Mouse (Mus musculus) heart, adult 8-10 months (tissue): ENCODE data around the gene Ceacam18. TPM values are rescaled to one million over a fixed set of nuclear protein-coding genes. Genes with fewer than 3 reads are reported as not detected.
"Not testable (repeated sequence)": the region's sequence is repeated elsewhere in the genome, so short reads cannot be mapped to it uniquely, and the experiment has no call there.

Experiments
- DNase-seq: peaks from one replicate; pipeline ENCODE4 v3.0.0; 2022; ENCODE audit warnings: low spot score
- total RNA-seq, 4 experiments: library from RNA; stranded (reverse); gene quantifications; 2 replicates each; pipeline ENCODE4 v1.2.4; 2022

Gene Ceacam18
- total RNA-seq = not detected

DNA sequence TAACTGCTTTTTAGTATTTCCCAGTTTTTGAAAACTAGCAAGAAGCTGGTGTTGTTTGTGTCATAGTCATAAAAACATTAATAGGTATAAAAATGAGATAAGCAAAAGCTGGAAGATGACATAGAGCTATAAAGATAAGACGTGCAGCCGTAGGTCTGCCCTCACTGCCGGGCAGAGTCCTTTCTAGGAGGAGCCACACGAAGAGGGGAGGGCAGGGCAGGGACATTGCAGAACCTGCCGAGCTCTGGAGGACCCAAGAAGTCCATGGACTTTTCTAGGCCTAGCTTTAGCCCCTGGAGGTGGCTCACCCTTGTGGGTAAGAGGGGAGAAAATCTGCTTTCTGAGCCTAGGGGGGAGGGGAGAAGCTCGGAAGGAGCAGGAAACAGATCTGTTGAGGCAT lies at the start of gene Ceacam18:
Ceacam18 (plus strand) TSS at position 208 of the 400 bp plus-strand sequence.
- DNase-seq = no peak

DNA sequence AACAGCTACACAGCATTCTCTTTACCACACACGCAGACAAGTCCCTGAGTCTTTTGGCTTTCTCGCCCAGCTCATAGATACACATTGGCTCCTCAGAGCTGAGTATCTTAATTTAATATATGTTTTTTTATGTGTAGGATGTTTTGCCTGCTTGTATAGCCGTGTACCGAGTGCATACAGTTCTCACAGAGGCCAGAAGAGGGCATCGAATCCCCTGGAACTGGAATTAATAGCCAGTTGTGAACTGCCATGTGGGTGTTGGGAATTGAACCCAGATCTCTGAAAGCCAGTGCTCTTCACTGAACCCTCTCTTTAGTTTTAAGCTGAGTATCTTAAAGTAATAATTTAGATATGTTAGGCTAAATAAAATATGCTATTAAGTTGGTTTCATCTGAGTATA lies 49.7 kb upstream of the Ceacam18 start:
- DNase-seq = no peak

DNA sequence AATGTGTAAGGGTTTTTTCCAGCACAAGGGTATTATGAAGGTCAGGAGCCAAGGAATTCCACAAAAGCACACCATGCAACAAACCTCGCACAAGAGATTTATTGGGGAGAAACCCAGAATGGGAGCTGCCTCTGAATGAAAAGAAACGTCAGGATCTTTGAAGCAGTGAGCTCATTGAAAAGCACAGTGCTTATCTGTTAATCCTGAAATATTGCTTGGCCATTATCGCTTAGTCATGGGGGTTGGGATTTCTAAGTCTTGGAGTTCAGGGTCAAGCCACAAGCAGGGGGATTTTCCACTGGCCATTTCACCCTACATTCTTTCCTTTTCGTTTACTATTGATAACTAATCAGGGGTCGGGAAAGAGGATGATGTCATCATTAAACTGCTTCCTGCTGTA lies 32.6 kb upstream of the Ceacam18 start:
- DNase-seq = no peak

DNA sequence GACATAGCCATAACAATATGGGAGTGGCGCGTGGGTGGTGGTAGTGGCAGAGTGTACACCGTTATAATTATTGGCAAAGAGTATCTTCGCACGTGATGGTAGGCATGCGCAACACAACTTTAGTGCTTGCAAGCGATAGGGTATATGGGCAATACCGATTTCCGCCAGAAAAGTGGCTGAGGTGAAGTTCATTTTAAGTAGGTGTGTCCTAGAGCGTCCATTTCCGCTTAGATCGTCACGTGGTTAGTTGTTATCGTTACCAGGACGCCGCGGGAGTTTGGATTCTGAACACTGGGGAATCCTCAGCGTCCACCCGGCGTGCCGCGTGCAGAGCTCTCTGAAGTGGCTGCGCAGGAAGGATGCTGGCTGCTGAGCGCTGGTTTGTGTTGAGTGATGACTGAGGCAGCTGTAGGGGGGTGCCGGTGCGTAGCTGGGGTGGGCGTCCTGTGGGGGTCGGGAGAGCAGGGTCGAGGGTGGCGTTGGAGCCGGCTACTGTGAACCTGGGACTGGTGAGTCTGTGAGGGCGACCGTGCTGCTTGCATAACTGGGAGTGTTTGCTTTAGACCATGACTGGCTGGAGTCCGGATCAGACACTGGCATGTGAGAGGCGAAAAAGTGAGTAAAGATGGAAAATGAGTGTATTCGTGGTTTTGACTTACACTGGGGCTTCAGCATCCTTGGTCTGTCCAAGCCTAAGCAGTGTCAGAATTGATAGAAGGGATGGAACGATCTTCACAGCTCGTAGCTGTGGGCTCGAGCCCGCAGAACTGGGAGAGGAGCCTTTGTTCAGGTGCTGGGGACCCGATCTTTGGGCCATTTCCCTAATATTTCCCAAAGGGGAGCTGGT lies 27.4 kb upstream of the Ceacam18 start, which contains the start of gene Zfp819:
Zfp819 (plus strand) TSS at position 274 of the 847 bp plus-strand sequence.
- DNase-seq = peak; percentile 29

DNA sequence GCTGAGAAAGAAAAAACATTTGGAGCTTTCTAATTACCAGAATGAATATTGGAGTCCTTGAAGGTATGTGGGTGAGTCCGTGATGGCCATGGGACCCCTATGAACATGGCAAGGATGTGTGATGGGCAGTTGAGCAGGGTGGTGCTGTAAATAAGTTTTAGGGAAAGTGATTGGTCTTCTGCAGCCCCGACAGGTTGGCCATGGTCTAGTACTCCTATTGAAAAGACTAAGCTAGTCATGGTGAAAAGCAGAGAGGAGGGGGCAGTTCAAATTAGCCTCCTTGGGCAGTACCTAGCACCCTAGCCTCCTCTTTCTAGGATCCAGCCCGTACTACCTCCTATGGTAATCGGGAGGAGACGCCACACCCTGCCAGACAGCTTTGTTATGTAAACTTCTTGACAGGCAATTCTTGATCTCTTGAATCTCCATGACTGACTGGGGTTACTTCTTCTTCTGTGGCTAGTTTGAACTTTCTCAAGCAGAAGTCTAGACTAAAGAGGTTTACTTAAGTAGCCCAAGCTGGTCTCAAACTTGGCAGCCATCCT lies 26.7 kb upstream of the Ceacam18 start:
- no peak for DNase-seq

DNA sequence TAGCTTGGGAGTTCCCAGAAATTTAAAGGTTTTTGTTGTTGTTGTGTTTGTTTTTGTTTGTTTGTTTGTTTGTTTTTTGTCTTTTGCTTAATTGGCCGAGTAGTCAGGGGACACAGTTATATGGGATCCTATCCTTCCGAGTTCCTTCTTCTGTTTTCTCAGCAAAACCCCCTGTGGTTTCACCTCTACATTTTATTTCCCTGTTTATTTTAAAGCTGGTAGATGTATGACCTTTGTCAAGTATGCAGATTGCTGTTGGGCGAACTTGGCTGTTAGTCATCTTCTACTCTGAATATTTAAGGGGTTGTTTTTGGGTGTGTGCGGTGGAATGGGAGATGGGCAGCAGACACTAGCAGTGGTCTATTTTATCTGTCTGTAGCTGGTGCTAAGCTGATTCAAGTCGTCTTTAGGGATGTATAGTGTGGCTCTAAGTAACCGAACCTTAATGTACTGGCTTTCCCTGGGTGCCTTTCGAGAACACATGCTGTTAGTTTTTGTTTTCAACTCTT lies 26.1 kb upstream of the Ceacam18 start:
- no peak for DNase-seq

DNA sequence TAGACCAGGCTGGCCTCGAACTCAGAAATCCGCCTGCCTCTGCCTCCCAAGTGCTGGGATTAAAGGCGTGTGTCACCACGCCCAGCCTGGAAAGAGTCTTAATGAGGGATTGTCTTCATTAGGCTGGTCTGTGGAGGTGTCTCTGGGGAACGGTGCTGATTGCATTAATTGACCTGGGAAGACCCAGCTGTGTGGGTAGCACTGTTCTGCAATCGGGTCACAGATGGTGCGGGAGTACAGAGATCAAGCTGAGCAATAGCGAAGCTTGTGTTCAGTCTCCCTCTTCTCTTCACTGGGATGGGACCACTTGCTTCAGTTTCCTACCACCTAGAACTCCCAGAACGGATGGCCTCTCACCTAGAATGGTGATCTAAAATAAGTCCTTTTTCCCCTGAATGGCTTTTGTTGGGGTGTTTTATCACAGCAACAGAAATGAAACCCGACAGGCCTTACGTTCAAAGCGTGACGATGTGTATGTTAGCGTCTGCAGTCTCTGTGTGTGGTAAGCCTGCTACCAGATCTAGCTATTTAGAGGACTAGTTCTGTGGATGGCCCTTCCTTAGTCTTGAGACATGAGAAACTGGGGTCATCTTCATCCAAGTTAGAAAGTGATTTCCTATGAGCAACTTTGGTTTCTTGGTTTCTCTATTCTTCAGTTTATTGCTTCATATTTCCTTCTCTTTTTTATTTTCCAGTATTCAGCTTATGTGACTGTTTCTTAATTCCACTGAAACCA lies 20.5 kb upstream of the Ceacam18 start:
- DNase-seq = no peak

DNA sequence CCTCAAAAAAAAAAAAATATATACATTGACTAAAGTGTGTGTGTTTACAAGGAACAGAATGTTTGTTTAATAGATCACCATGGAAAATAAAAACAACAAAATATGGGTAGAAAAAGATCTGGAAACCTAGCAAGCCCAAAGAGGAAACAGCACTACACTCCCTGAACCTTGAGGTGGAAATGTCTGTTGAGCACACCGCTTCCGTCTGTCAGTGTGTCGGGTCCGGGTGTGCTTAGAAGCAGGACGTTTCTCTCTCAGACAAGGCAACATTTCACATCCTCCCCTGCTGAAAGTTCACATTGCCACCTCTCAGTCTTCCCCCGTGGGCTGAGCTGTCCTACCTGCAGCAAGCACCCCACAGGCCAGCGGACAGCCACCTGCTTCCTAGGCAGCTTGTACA lies 11.6 kb upstream of the Ceacam18 start:
- DNase-seq = no peak

DNA sequence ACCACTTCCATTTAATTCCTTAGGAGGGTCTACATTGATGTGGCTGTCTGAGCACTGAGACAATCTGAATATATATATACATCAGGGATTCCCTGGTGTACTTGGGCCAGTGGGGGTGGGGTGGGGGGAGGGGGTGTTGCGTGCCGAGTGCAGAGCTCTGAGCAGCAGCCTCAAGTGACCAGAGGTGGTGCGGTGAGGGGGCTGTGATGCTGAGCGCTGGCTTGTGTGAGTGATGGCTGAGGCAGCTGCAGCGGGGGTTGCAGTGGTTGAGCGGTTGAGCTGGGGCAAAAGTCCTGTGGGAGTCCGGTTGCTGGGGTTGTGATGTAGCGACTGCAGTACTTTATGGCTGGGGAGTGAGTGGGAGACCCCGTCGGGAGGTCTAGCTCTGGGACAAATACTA lies 10.7 kb upstream of the Ceacam18 start:
- no peak for DNase-seq

DNA sequence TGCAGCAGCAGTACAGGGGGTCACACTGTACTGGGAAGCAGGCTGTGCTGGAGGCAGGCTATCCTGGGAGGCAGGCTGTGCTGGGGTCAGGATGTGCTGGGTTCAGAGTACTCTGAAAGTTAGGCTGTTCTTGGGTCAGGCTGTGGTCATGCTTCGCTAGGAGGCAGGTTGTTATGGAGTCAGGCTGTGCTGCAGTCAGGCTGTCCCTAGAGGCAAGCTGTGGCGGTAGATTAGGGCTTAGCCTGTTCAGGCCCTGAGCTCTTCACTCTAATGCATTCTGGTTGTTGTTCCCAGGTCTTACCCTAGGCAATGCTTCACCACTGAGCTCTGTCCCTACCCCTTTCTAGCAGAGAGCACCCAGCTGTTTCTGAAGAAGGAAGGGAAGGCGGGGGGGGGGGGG lies 9.4 kb upstream of the Ceacam18 start:
- no peak for DNase-seq

DNA sequence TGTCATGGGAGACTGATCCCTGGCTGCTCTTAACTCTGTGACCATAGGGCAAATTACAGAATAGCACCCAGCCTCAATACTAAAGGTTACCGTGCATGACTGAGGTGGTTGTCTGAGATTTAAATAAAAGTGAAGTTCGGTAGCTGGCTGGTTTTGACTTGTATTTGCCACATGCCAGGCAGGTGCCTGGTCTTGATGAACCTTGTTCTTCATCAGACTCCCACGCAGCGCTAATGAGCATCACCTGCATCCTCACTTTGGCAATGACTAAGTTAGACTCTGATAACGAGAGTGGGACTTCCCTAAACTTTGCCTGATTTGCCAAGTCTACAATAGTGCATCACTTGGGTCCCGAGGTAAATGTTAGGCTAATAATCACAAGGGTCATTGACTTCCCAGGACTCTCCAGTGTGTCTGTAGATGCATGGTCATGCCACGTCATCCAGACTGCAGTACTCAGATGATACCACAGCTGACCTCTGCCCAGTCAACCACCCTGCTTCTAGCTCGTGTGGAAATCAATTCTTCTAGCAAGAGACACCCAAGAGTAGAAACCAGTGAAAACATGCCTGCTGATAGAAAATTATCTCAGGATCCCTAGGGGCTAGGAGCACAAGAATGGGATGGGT lies 8.6 kb upstream of the Ceacam18 start:
- DNase-seq = no peak

DNA sequence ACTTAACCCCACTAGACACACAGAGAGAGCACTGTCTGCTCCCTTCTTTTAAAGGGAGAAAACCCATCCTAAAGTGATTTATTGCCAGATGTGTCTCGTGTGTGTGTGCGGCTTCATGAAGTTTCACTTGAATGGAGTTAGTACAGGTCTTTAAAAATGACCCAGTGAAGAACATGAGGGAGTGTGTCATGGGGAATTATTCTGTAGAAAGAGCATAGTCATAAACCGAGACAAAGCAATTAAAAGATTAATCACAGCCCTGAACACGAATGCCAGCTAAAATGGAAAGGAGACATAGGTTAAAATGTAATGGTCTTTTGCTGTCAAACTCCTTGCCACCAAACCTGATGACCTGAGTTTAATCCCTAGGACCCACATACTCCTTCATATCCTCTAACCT lies 567 bp upstream of the Ceacam18 start:
- DNase-seq = no peak

DNA sequence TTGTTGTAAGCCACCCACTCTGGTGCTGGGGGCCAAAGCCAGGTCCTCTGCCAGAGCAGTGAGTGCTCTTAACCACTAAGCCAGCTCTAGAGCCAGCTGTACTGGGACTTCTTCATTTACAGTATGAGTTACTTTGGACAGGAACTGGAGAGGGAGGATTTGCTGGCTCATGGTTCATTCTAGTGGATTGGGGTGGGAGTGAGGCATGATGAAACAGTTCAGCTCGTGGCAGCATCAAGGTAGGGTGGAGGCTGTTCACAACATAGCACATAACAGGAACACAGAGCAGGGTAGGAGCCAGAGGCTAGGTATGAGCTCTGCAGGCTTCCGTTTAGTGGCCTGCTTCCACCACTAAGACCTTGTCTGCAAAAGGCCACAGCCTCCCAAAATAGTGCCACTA lies 1.7 kb downstream of the Ceacam18 start:
- DNase-seq = no peak

DNA sequence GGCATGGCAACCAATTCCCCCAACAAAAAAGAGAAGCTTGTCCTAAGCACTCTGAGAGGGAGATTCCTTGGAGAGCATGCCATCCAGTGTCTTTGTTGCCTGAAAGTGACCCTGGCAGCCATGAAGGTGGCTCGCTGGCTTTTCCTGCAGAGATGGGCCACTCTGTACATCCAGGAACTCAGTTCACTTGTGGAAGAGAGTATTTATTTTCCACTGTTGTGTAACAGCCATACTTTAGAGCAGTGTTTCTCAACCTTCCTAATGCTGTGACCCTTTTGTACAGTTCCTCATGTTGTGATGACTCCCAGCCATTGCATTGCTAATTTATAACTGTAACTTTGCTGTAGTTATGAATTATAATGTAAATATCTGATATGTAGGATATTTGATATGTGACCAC lies 2.6 kb downstream of the Ceacam18 start:
- DNase-seq = no peak

DNA sequence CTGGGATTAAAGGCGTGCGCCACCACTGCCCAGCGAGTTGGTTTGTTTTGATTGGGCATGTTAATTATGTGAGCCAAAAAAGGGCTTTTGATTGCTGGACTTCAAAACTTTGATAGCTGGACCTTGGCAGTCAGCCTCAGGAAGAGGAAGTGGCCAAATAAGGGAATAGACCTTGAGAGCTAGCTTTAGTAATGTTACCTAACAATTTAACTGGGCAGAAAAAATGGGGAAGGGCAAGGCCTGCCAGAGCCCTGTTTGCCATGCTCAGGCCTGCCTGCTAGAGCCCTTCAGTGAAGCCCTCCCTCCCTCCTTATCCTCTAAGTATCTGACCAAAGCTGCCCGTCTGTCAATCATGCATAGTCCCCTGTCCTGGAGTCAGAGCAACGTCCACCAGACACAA lies 8.1 kb downstream of the Ceacam18 start:
- DNase-seq = no peak

DNA sequence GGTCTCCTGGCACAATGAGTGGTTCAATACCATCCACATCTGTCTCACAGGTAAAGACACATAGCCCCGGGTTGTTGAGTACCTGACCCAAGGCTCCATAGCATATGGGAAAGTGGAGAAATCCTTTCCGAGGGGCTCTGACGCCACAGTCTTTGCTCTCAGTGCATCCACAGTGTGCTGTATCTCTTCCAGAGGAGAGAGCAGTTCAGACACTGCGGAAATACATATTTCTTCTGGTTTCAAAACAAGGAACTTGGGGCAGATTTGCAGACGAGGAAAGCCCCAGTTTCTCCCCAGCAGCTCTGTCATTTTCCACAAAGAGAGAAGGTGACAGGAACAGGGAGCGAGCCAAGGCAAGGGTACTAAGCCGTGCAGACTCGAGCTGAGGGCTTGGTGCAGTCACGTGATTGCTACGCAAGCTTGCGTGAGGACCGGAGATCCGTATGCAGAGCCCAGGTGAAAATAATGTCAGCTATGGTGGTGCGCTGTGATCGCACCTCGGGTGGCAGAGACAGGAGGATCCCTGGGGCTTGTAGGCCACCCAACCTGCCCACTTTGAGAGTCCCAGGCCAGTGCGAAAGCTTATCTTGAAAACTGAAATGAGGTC lies 8.6 kb downstream of the Ceacam18 start:
- DNase-seq = no peak

DNA sequence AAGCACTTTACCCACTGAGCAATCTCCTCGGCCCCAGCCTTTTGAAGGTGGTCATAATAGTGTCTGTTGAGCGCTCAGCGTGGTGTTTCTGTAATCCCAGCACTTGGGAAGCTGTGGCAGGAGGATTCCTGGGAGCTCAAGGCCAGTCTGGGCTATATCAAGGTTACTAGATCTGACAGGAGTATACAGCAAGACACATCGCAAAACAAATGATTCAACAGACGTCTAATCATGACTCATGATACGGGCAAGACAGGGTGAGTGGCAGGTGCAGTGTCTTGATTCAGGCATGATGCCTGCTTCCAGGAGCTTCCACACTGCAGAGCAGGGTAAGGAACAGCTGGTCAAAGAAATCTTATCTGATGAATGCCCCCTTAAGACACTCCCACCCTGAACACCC lies 18.2 kb downstream of the Ceacam18 start:
- DNase-seq = no peak

DNA sequence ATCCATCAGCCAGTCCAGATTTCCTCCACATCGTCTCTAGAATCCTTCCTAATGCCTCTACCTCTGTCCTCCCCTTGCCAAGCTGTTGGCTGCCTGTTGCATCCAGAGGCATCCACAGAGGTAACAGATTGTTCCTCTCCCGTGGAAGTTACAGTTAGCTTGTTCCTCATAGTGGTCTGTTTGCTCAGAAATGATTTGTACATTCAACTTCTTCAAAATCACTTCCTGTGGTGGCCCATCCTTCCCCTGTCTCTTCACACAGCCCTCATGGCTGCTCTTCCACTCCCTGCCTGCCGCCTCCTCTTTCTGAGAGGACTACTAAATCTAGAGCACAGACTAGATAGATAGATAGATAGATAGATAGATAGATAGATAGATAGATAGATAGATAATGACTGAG lies 20.0 kb downstream of the Ceacam18 start:
- DNase-seq = no peak

DNA sequence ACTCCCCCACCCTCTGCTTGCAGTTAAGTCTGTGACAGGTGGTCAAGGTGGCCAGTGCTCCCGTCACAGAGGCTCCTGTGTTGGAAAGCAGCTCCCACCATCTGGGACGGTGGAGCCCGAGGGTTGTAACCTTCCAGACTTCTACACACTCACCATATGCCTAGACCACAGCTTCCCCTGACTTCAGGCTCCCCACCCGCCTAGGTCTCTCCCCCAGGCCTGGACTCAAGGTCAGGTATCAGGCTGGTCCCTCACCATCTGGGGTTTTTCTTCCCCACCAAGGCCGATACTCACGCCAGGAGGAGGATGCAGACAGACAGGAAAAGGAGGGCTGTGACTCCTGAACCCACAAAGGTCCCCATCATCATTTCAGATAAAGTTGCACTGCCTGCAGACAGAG lies 21.7 kb downstream of the Ceacam18 start:
- DNase-seq = no peak

DNA sequence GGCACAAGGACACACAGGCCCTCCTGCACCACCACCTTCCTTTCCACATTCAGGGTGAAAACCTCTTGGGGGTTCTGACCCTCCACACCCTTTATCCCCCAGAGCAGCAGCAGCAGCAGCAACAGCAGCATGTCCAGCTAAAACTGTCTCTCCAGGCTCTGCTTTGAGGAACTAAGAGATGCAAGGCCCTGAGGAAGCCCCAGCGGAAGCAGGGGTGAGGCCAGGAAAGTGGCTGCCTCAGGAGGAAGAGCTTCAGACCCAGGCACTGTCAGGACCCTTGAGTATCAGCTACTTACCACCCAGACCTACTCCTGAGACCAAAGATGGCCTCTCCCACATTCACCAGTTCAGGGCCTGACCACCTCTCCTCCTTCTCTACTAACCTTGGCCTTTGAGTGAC lies 25.5 kb downstream of the Ceacam18 start, which contains the start of gene Siglece:
Siglece (minus strand) TSS at position 160 of the 400 bp plus-strand sequence.
- DNase-seq = no peak

DNA sequence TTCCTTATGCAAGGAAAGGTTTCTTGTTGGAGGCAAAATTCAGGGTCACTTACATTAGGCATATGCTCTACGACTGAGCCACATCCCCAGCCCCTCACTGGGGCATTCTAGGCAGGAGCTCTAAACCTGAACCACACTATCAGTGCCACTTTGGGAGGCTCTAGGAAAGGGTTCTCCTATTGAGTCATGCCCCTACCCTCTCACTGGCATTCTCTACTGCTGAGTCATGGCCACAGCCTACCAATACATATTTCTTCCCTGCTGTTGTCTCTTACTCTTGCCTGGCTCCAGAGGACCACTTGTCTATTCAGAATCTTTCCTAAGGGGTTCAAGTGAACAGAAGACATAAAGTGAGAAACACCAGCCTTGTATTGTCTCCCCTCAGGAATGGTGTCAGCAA lies 28.3 kb downstream of the Ceacam18 start:
- DNase-seq = no peak

DNA sequence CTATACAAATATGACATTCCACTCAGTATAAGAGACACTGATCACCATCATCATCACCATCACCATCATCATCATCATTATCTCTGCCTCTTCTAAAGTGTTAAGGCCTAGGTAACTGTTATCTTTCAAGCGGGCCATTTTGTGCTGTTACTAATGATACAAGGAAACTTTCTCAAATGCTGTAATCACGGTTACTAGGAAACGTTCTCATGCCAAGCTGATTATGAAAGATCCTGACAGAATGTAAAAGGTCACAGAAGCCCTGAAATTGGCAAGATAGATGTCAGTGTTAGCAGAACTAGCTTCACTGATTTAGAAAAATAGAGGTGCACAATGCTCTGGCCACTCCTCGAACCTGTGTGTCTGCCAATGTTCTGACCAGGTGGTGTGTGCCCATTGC lies 32.7 kb downstream of the Ceacam18 start:
- DNase-seq = not testable (repeated sequence)
